Mouse (Mus musculus) retina, embryonic 14.5 days (tissue): ENCODE data around the gene Casc3.
"Not testable (repeated sequence)": the region's sequence is repeated elsewhere in the genome, so short reads cannot be mapped to it uniquely, and the experiment has no call there.

Experiments
- DNase-seq: peaks from one replicate; pipeline ENCODE4 v3.0.0-alpha.2; 2015; ENCODE audit warnings: low spot score

Casc3 gene

DNA sequence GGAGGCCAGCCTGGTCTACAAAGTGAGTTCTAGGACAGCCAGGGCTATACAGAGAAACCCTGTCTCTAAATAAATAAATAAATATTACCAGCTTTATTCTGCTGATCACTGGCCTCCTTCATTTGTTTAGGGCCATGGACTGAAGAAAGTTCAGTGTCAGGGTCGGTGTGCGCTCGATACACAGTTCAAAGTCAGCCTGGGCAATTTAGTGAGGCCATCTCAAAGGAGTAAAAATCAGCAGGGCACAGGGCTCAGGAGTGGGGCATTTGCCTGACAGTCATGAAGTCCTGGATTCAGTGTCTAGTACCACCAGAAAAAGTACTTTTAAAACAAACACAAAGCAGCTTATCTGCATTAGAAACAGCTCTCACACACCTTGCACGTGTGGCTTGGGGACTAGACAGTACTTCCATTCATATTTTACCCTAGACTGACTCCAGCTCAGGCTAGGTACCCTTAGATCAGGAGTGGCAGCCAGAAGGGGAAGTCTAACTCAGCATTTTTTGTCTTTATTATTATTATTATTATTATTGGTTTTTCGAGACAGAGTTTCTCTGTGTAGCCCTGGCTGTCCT is 14.0 kb upstream of the Casc3 start:
- no peak for DNase-seq

- no peak for DNase-seq
Observed at GRCm38 (mm10) chr11:98791448-98791847, 13.3 kb upstream of the Casc3 start.

DNA sequence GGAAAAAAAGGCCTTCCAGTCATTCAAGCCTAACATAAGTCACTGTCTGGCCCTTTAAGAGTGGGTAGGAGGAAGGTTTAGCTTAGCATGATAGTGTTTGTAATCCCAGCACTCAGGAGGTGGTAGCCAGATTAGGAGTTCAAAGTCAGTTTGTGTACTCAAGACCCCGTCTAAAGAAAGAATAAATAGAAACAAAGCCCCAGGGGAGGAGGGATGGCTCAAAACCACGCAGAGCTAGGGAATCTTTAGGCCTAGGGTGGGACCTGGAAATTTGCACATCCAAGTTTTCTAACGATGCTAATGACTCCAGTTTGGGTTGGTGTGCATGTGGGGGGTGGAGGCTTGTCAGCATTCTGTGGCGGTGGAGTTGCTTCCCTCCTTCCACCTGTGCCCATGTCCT is 12.6 kb upstream of the Casc3 start:
- DNase-seq, result no peak

DNA sequence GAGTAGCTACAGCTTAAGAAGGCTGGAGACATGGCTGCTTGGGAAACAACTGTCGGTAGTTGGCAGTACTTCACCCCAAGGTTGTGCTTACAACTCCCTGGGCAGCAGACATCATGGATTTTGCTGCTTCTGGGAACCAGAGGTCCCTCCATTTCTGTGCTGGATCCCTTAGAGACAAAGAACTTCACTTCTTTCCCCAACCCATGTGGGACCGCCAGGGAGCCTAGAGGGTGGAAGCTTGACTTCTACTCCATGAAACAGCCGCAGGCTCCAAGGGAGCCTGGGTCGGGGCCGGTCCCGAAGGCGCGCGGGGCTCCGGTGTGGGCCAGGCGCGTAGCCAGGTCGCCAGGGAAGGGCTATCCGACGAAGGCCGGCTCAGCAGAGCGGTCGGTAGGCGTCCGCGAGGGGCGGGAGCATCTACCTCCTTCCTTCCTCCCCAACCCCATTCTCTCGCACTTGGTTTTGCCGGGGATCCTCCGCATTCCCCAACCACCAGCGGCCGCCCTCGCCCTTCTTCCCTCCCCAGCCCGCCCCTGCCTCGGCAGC is 10.2 kb upstream of the Casc3 start:
- peak; percentile 78 for DNase-seq

GRCm38 (mm10) chr11:98795015-98795713 is 9.5 kb upstream of the Casc3 start, which contains the start of gene Msl1:
Msl1 (plus strand) TSS chr11:98795516.
- peak; percentile 91 for DNase-seq

- DNase-seq, result peak; percentile 65
Observed at GRCm38 (mm10) chr11:98795714-98796514, 8.8 kb upstream of the Casc3 start.

DNA sequence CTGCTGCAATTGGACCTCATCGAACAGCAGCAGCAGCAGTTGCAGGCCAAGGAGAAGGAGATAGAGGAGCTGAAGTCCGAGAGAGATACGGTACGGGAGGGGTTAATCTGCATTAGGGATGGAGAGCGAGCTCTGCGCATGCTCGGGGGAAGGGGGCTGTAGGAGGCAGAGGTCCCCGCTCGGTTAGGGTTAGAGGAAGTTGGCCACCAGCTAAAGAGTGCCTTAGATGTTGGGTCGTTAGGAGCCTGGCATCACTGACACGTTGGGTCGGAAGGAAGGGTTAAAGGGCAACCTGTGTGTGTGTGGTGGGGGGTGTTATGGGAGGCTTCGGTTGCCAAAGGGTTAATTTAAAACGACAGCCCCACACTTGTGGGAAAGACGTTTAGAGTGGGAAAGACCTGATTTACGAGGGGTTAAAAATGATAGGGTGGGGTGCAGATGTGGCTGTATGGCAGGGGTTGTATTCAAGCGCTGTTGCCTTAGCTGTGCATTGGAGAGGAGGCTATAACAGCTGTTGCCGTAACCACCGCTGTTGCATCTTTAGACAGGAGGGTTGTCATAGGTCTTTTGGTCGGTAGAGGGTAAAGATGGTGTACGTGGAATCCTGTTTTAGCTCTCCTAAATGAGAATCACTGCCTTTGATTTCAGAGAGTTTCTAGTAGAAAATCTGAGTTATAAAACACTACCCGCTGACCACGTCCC is 8.0 kb upstream of the Casc3 start:
- peak; percentile 85 for DNase-seq

GRCm38 (mm10) chr11:98797306-98797705 is 7.4 kb upstream of the Casc3 start:
- no peak for DNase-seq

DNA sequence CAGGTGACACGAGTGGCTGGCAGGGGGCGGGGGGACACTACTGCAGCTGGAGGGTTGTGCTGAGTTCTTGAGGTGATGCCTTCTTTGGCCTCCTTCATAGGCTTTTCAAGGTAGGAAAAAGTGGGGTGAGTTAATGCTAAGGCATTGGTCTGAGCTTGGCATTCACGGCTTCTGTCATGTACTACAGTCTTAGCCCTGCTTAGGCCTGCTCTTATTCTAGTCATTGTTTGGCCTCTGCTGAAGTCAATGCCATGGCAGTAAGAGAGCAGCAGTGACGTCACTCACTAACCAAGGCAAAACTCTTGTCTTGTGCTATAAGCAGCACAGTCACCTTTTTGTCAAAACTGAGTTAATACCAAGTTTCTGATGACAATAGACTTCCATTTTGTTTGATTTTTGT is 6.8 kb upstream of the Casc3 start:
- no peak for DNase-seq

- no peak for DNase-seq
Observed at GRCm38 (mm10) chr11:98808417-98808816, 3.7 kb downstream of the Casc3 start.

GRCm38 (mm10) chr11:98809457-98810290 is 5.0 kb downstream of the Casc3 start:
- peak; percentile 99 for DNase-seq

GRCm38 (mm10) chr11:98810686-98811085 is 6.0 kb downstream of the Casc3 start:
- no peak for DNase-seq

DNA sequence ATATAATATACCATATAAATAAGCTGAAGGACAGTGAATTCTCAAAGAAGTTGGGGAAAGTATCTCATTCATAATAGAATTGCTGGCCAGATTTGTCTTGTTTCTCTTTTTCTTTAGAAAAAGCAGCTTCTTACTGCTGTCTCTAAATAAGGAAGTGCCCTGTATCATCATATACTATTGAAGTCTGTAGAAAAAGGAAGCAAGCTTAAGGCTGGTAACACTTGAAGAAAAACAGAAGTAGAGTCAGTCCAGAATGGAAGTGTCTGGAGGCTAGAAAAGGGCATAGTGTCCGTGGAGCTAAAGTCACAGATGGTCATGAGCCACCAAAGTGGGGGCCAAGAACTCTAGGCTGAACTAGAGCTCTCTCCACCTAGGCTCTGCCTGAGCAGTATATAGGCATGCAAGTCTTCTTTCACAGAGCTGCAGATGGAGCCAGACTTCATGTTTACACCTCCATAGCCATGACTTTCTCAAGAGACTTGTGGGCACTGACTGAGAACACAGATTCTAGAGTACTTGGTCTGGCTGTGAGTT is 12.1 kb downstream of the Casc3 start:
- DNase-seq, result no peak

- no peak for DNase-seq
Observed at GRCm38 (mm10) chr11:98820968-98821367, 16.3 kb downstream of the Casc3 start.

- DNase-seq, result not testable (repeated sequence)
Observed at GRCm38 (mm10) chr11:98826071-98826470, 21.4 kb downstream of the Casc3 start.

GRCm38 (mm10) chr11:98827877-98828276 is 23.2 kb downstream of the Casc3 start:
- DNase-seq, result no peak

DNA sequence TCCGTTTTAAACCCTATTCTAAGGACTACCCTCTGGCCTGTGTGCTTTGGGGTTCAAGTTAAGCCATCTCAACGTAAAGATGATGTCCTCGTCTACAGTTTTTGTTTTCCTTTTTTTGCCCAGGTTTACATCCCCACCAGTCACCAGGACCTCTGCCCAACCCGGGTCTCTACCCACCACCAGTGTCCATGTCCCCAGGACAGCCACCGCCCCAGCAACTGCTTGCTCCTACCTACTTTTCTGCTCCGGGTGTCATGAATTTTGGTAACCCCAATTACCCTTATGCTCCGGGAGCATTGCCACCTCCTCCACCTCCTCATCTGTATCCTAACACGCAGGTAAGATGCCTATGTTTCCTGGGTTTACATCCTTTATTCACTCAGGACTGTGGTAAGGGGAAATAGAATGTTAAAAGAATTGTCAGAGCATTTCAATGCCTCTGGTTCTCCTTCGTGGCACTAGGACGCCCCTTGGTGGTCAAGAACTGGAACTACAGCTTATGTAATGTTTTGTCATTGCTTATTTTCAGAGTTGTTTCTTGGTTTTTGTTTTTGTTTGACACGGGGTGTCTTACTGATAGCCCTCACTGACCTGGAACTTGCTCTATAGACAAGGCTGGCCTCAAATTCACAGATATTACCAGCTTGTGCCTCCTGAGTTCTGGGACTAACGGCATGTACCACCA is 24.5 kb downstream of the Casc3 start:
- peak; percentile 75 for DNase-seq

DNA sequence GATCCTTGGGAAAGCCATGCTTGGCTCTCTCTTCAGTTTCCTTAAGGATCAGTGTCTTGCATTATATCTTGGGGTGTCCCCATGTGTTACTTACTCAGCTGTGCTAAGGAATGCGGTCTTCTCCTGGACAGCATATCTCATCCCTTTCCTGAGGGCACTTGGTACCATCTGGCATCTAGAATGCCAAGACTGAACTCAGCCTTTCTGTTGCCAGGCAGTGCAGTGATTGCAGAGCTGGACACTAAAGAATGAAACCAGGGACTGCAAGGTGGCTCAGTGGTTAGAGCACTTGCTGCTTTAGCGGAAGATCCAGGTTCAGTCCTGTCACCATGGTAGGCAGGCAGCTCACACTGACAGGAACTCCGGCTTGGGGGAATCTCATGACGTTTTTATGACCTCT is 25.2 kb downstream of the Casc3 start:
- no peak for DNase-seq

- no peak for DNase-seq
Observed at GRCm38 (mm10) chr11:98835296-98835695, 30.6 kb downstream of the Casc3 start.

DNA sequence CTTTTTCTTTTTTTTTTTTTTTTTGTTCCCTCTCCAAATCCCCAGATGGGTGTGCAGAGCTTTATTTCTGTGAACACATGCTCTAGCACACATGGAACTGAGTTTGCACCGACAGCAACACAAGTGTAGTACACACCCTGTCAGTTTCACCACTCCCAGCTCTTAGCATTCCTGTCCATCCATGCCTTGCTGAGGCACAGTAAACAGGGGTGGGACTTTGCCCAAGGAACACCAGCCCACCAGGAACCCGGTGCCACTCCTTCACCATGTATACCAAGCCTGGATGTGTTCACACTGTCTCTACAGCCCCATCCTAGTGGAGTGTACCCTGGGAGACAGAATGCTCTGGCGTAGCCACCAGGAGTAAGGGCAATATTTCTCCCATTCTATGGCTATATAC is 31.0 kb downstream of the Casc3 start:
- DNase-seq, result no peak
